In genomic region chr5:31824126-31824525, GRCm38 (mm10) we compare ENCODE assay signal across 21 mouse cellular contexts.
DNase-seq lines count a peak whose midpoint lies in the region; TF ChIP-seq lines count a peak whose summit lies in the region.
"Had no signal": no experiment of that assay in that cellular context is flagged by ENCODE, and none has a peak within 500 bp of the region (broad histone marks: within the 10 kb centered on the region; RNA-seq: fewer than 3 reads in every experiment).

No protein-coding gene starts in this region.

- no peak overlapping the region for H3K4me3 ChIP-seq in kidney, adult 2 months (ENCODE audit: insufficient read depth, low read depth, low read length)
- H3K4me3 ChIP-seq: embryonic facial prominence, embryonic 12.5 days; embryonic facial prominence, embryonic 15.5 days; forebrain, embryonic 12.5 days; forebrain, embryonic 15.5 days; heart, adult 2 months; heart, embryonic 10.5 days; heart, embryonic 13.5 days had no signal

- H3K36me3 ChIP-seq in kidney, adult 2 months (ENCODE audit: control insufficient read depth, insufficient read depth, low read length) = no peaks in the 10 kb centered on the region
- H3K36me3 ChIP-seq: embryonic facial prominence, embryonic 12.5 days; embryonic facial prominence, embryonic 15.5 days; forebrain, embryonic 12.5 days; forebrain, embryonic 15.5 days; heart, embryonic 10.5 days; heart, embryonic 13.5 days had no signal

- peak; percentile 69 for DNase-seq in MN1 (ENCODE audit: low spot score)
- DNase-seq in Muller cell, postnatal 12 days (ENCODE audit: inconsistent ontology term) = peak; percentile 17
- peak; percentile 70 for DNase-seq in fat pad, adult 2 months (ENCODE audit: extremely low read depth, low read depth, low spot score)
- no peak for DNase-seq in adrenal gland, postnatal 36 days
- DNase-seq in adrenal gland, adult (ENCODE audit: inconsistent age in 2 of 2, low spot score in 1 of 2) = no peak
- DNase-seq in kidney, adult 2 months = no peak
- DNase-seq: cerebellum, adult 11 months; cerebellum, adult 9-11 months; gastrocnemius, postnatal 25 days; heart, adult 2 months; heart, postnatal 14 days; heart, postnatal 4 days; kidney, adult 18-20 months had no signal

- H3K27ac ChIP-seq in kidney, adult 2 months (ENCODE audit: insufficient read depth, low read depth, low read length) = no peak overlapping the region
- H3K27ac ChIP-seq: embryonic facial prominence, embryonic 12.5 days; embryonic facial prominence, embryonic 15.5 days; forebrain, embryonic 12.5 days; forebrain, embryonic 15.5 days; heart, adult 2 months; heart, embryonic 10.5 days; heart, embryonic 13.5 days; hindbrain, embryonic 14.5 days; hindbrain, postnatal 0 days had no signal

- no peak for TF ChIP-seq POLR2A in kidney, adult 2 months (IDR thresholded peaks at IDR 0.05; ENCODE audit: low read depth, low read length)

- TF ChIP-seq CTCF in kidney, adult 2 months (conservative IDR thresholded peaks at IDR 0.05; ENCODE audit: insufficient read depth, insufficient read length, low read depth, low read length) = no peak

- H3K4me1 ChIP-seq in kidney, adult 2 months (ENCODE audit: control insufficient read depth, insufficient read depth, low read length) = peaks cover 6% of the 10 kb centered on the region; the same call in 1 of the 2 replicates
- H3K4me1 ChIP-seq: embryonic facial prominence, embryonic 12.5 days; embryonic facial prominence, embryonic 15.5 days; forebrain, embryonic 12.5 days; forebrain, embryonic 15.5 days; heart, embryonic 10.5 days had no signal

- WGBS in kidney, adult 2 months = 78% methylated on average over 2 of the region's 2 CpGs

- H3K27me3 ChIP-seq in kidney, adult 2 months (replicated peaks; ENCODE audit: control insufficient read depth, insufficient read depth, low read length) = no peaks in the 10 kb centered on the region
- H3K27me3 ChIP-seq: embryonic facial prominence, embryonic 12.5 days; embryonic facial prominence, embryonic 15.5 days; forebrain, embryonic 12.5 days; forebrain, embryonic 15.5 days; heart, embryonic 13.5 days had no signal

Comparison
In these comparisons a context has a peak if more than half of its experiments do, and no peak if none do; other contexts are left out.
1. DNase-seq: peak in MN1 (single experiment), Muller cell, postnatal 12 days (single experiment) and fat pad, adult 2 months (single experiment); none in adrenal gland, postnatal 36 days (0 of 2), adrenal gland, adult (0 of 2) and kidney, adult 2 months (single experiment).